Mouse (Mus musculus) spleen, adult 2 months (tissue): ENCODE measurements around the gene Ppp1ca.

Experiments
- CTCF ChIP-seq: fragments of 200-500 bp; IDR thresholded peaks from 2 replicates; pipeline ENCODE4 v1.5.1; 2011; ENCODE audit warnings: mild to moderate bottlenecking, inconsistent platforms; ENCODE audit not compliant: insufficient read depth, insufficient read length, insufficient replicate concordance; ENCODE audit errors: extremely low read depth
- POLR2A ChIP-seq: fragments of 200-500 bp; IDR thresholded peaks from 2 replicates; pipeline ENCODE4 v1.6.1; 2011; ENCODE audit warnings: low read depth, low read length, inconsistent platforms

DNA sequence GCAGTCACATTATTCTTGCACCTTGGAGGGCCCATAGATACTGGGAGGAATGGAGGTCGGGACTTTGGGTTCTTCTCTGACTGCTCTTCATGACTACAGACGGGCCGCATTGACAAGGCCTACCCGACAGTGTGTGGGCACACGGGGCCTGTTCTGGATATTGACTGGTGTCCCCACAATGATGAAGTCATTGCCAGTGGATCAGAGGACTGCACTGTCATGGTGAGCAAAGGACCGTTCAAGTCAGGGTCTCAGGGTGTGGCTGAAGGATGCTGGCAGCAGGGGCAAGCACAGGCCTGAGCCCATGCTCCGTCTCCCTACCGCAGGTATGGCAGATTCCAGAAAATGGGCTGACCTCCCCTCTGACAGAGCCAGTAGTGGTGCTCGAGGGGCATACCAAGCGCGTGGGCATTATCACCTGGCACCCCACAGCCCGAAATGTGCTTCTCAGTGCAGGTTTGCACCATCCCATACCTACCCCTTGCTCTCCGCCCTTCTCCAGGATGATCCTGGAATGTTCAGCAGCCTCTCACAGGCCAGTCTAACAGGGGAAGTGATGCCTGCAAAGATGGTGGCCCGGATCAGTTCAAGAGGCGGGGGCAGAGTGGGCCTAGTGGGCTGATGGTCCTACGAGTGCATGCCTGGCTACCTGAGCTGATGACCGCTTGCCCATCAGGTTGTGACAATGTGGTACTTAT lies 42.0 kb upstream of the Ppp1ca start:
- TF ChIP-seq CTCF (no peak), POLR2A (no peak)
